Mouse (Mus musculus) adrenal gland, postnatal 4 days (tissue): ENCODE data around the gene Jakmip3. TPM values are rescaled to one million over a fixed set of nuclear protein-coding genes. Genes with fewer than 3 reads are reported as not detected.

Source experiments
- DNase-seq, 2 experiments: peaks; one replicate each; pipeline ENCODE4 v3.0.0; 2021 to 2022; ENCODE audit warnings: low spot score in 2 of 2, mixed read lengths in 2 of 2
- total RNA-seq, 2 experiments: library from RNA; stranded (reverse); gene quantifications; 2 replicates each; pipeline ENCODE4 v1.2.3; 2021

The Jakmip3 gene
- total RNA-seq, 2 experiments from 2014 or later: 3.5 to 5.0 TPM

- DNase-seq: no peak
These were observed 5.1 kb downstream of the Jakmip3 start for GRCm38 (mm10) chr7:138945668-138946067.

- DNase-seq: no peak
These were observed 7.2 kb downstream of the Jakmip3 start for GRCm38 (mm10) chr7:138947741-138948140.

- no peak for DNase-seq
These were observed 7.8 kb downstream of the Jakmip3 start for GRCm38 (mm10) chr7:138948309-138948708.

GRCm38 (mm10) chr7:138955787-138956186 is 15.3 kb downstream of the Jakmip3 start:
- no peak for DNase-seq

GRCm38 (mm10) chr7:138957106-138957505 is 16.6 kb downstream of the Jakmip3 start:
- no peak for DNase-seq

- DNase-seq: no peak
These were observed 19.2 kb downstream of the Jakmip3 start for GRCm38 (mm10) chr7:138959747-138960146.

- DNase-seq: no peak
These were observed 23.2 kb downstream of the Jakmip3 start for GRCm38 (mm10) chr7:138963756-138964155.

GRCm38 (mm10) chr7:138968010-138968620 is 27.6 kb downstream of the Jakmip3 start:
- no peak for DNase-seq

GRCm38 (mm10) chr7:138977510-138977909 is 37.0 kb downstream of the Jakmip3 start:
- DNase-seq: no peak

- no peak for DNase-seq
These were observed 44.0 kb downstream of the Jakmip3 start for GRCm38 (mm10) chr7:138984576-138984975.

GRCm38 (mm10) chr7:138989156-138989555 is 48.6 kb downstream of the Jakmip3 start:
- DNase-seq: no peak

- DNase-seq: no peak
These were observed 62.2 kb downstream of the Jakmip3 start for GRCm38 (mm10) chr7:139002692-139003091.

GRCm38 (mm10) chr7:139003250-139003649 is 62.7 kb downstream of the Jakmip3 start:
- no peak for DNase-seq

GRCm38 (mm10) chr7:139009786-139010502 is 69.4 kb downstream of the Jakmip3 start:
- no peak for DNase-seq

GRCm38 (mm10) chr7:139011027-139011426 is 70.5 kb downstream of the Jakmip3 start:
- DNase-seq: peak in 1 of 2 experiments; percentile 25

GRCm38 (mm10) chr7:139011586-139011985 is 71.1 kb downstream of the Jakmip3 start:
- no peak for DNase-seq

GRCm38 (mm10) chr7:139012767-139013369 is 72.3 kb downstream of the Jakmip3 start:
- no peak for DNase-seq

- DNase-seq: no peak
These were observed 74.6 kb downstream of the Jakmip3 start for GRCm38 (mm10) chr7:139015143-139015542.

- DNase-seq: no peak
These were observed 75.8 kb downstream of the Jakmip3 start for GRCm38 (mm10) chr7:139016288-139016687.

- DNase-seq: no peak
These were observed 76.8 kb downstream of the Jakmip3 start for GRCm38 (mm10) chr7:139017249-139017903.

GRCm38 (mm10) chr7:139020884-139021283 is 80.4 kb downstream of the Jakmip3 start:
- no peak for DNase-seq

GRCm38 (mm10) chr7:139021326-139021725 is 80.8 kb downstream of the Jakmip3 start:
- DNase-seq: no peak
